Mouse (Mus musculus): ENCODE results near the gene Glrp1.

Gene Glrp1

GRCm38 (mm10) chr1:88462484-88462883, 47.4 kb downstream of the Glrp1 start:
- in situ Hi-C loops (cut with MboI): no loop called here

DNA sequence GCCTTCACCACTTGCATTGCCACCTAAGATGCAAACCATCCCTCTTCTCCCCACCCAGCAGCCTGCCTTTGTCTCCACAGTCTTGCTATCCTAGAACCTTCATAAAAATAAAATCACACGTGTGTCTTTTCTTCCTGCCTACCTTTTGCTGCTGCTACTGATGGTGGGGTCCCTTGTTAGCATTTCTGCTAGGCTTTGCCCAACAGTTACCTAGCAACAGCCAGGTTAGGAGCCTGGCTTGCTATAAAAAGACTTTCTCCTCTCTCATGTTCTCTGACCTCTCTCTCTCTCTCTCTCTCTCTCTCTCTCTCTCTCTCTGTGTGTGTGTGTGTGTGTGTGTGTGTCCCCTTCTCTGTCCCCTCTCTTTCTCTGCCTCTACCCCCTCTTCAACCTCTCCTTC, 48.8 kb downstream of the Glrp1 start:
- in situ Hi-C loops (cut with MboI): no loop called here

DNA sequence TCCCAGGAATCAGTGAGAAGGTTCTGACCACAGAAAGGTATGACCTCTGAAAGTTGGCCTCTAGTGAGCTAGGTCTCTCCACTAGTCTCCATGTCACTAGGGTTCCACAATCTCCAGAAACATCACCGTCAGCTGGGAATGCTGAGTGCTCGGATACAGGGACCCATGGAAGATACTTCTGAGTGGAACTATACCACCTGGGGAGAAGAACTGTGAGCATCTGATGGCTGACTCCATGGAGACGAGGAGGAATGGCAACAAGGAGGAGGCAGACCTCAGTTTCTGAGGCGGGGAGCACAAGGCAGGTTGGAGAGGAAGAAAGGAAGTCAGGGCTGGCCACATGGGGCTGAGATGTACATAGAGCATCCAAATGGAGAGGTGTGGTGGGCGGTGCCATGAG, 50.2 kb downstream of the Glrp1 start:
- in situ Hi-C loops (cut with MboI): no loop called here

- in situ Hi-C loops (cut with MboI): no loop called here
Observed at GRCm38 (mm10) chr1:88459196-88459595, 50.7 kb downstream of the Glrp1 start.

GRCm38 (mm10) chr1:88456451-88457072, 53.3 kb downstream of the Glrp1 start:
- in situ Hi-C loops (cut with MboI): no loop called here

- in situ Hi-C loops (cut with MboI): no loop called here
Observed at GRCm38 (mm10) chr1:88455761-88456160, 54.1 kb downstream of the Glrp1 start.

DNA sequence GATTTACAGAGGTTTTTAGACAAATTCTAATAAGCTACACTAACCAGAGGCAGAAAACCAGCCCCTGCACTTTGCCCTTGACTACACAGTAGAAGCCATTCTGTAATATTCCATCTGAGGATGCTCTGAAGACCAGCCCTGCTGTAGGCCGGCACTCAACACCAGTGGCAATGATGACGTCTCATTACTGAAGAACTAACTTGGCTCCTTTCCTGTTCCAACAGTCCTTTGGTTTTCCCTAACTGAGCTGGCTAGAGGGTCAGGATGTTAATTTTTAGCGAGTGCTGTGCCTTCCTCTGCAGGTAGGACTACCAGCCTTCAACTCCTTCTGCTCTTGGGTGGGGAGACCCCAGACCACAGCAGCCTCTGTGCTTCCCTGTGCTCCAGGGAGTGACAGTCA, 55.2 kb downstream of the Glrp1 start:
- in situ Hi-C loops (cut with MboI): no loop called here

GRCm38 (mm10) chr1:88452198-88452597, 57.7 kb downstream of the Glrp1 start:
- in situ Hi-C loops (cut with MboI): no loop called here

- in situ Hi-C loops (cut with MboI): no loop called here
Observed at GRCm38 (mm10) chr1:88450668-88451067, 59.2 kb downstream of the Glrp1 start.

All from mature B cell (primary cell).